14 mouse cellular contexts compared by ENCODE assay signal in genomic region chr5:82142063-82142462, GRCm38 (mm10).
"Had no signal": no experiment of that assay in that cellular context is flagged by ENCODE, and none has a peak within 500 bp of the region (broad histone marks: within the 10 kb centered on the region; RNA-seq: fewer than 3 reads in every experiment).

No protein-coding gene starts in this region.

- H3K27me3 ChIP-seq: limb, embryonic 12.5 days; liver, embryonic 15.5 days; megakaryocyte, embryonic 14.5 days; midbrain, embryonic 12.5 days; stomach, embryonic 15.5 days had no signal

- DNase-seq: lung, adult 2 months; lung, postnatal 10 days; right cerebral cortex, postnatal 14 days; thymus, adult 2 months; thymus, postnatal 25 days had no signal

- H3K4me3 ChIP-seq: layer of hippocampus, adult 2 months; limb, embryonic 12.5 days; liver, embryonic 15.5 days; megakaryocyte, embryonic 14.5 days; midbrain, embryonic 12.5 days; stomach, embryonic 15.5 days had no signal

- H3K27ac ChIP-seq: kidney, postnatal 0 days; layer of hippocampus, adult 2 months; limb, embryonic 12.5 days; liver, embryonic 15.5 days; macrophage; midbrain, embryonic 12.5 days; stomach, embryonic 15.5 days had no signal

- H3K4me1 ChIP-seq: limb, embryonic 12.5 days; liver, embryonic 15.5 days; megakaryocyte, embryonic 14.5 days; midbrain, embryonic 12.5 days; stomach, embryonic 15.5 days had no signal

- H3K36me3 ChIP-seq: limb, embryonic 12.5 days; liver, embryonic 15.5 days; midbrain, embryonic 12.5 days; stomach, embryonic 15.5 days had no signal

- H3K9me3 ChIP-seq: limb, embryonic 12.5 days; liver, embryonic 15.5 days; megakaryocyte, embryonic 14.5 days; midbrain, embryonic 12.5 days; stomach, embryonic 15.5 days had no signal

- H3K9ac ChIP-seq: limb, embryonic 12.5 days; liver, embryonic 15.5 days; midbrain, embryonic 12.5 days; stomach, embryonic 15.5 days had no signal

- H3K4me2 ChIP-seq: limb, embryonic 12.5 days; liver, embryonic 11.5 days; liver, embryonic 15.5 days; midbrain, embryonic 12.5 days; stomach, embryonic 15.5 days had no signal
